Mouse (Mus musculus): ENCODE data around the gene Mylk3.

DNA sequence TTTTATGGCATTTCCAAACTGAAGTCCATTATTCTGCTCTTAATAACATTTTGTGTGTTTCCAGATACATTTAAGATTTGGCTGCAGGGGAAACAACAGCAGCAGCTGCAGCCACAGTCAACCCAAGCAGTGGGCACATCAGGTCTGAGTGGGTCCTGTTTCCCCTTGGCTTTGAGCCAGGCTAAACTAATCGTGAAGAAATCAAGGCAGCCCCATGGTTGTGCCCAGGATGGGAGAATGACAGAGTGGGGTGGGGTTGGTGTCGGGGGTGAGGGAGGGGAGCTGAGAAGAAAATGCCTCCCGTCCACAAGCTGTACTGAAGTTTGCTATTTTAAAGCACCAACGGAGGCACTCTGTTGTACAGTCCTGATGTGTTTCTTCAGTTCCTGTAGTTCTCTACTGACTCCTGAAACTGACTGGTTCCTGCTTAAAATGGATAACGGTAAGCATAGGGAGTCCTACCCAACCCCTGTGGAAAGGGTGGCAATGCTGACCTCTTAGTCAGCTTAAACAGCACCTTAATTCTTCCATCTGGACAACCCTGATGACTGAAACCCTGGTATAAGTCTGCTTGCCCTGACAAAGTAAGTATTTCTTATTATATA lies 12.6 kb downstream of the Mylk3 start:
- no peak for TF ChIP-seq CTCF (IDR thresholded peaks at IDR 0.05; ENCODE audit: control insufficient read depth, insufficient read depth, low read length)
- no peak for TF ChIP-seq POLR2A (IDR thresholded peaks at IDR 0.05; ENCODE audit: borderline replicate concordance, control insufficient read depth, low read depth, low read length)
